Mouse (Mus musculus) ZHBTc4 (cell line): Measurements from ENCODE around the gene Lrp6.

ENCODE experiments used
- DNase-seq: peaks from one replicate; pipeline ENCODE4 v3.0.0-alpha.2; 2011; ENCODE audit warnings: low read depth, low spot score

The Lrp6 gene

GRCm38 (mm10) chr6:134566818-134567485 lies at the start of gene Lrp6:
TSS of gene Lrp6 (minus strand) at chr6:134566965.
- DNase-seq: peak; percentile 93

DNA sequence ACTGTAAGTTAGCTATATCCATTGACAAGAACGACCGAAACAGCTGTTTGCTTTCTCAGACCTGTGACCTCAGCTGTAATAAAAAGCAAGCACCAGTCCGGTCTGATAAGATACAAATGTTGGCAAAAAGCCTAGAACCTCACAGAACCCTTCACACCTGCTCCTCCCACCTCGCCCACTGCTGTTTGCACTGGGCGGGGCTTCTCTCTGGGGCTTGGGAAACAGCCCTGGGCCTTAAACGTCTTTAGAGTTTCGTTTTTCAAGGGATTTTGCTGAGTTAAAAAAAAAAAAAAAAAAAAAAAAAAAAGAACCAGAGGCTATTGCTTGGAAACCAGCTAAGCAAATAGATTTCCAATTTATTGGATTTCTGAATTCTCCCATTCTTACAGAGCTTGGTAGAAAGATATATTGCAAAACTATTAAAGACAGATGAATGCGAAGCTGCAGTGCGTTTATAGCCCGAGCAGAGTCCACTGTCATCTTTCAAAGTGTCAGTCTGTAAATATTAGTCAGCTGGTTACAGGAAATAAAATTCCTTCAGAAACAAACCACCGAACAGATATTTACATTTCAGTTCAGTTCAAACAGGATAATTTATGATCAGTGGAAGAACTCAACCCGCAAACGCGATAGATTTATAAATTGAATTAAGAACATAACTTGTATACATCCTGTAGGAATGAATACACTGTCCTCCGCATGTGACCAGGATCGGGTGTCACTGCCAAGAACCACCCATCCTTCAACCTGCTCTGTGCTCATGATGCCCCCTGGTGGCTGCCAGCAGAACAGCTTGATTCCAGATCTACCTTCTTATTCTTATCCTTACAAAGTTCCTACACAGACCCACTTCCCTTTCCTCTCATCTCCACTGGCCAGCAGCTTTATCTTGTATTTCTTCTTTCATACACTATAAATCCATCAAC lies 48.2 kb upstream of the Lrp6 start:
- peak; percentile 87 for DNase-seq

- no peak for DNase-seq
Measured at GRCm38 (mm10) chr6:134614322-134614721, 47.6 kb upstream of the Lrp6 start.

- no peak for DNase-seq
Measured at GRCm38 (mm10) chr6:134611896-134612295, 45.1 kb upstream of the Lrp6 start.

DNA sequence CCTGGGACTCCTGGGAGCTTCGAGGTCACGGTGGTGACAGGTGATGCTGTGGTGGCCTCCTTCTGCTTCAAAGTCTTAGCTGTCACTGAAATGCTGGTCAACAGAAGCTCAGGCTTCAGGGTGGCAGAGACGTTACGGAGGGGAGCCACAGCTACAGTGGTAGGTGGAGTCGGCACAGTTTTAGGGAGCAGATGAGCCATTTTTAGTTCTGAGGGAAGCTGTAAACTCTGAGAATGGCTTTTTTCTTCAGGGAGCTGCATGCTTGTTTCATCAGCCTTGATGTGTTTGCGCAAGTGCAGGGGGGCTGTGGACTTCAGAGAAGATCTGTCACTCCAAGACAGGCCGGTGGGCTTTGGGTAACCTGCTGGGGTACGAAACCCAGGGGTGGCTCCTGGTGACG lies 43.6 kb upstream of the Lrp6 start:
- no peak for DNase-seq

- DNase-seq: peak; percentile 40
Measured at GRCm38 (mm10) chr6:134606949-134607746, 40.4 kb upstream of the Lrp6 start.

- DNase-seq: no peak
Measured at GRCm38 (mm10) chr6:134606540-134606939, 39.8 kb upstream of the Lrp6 start.

- no peak for DNase-seq
Measured at GRCm38 (mm10) chr6:134605196-134605595, 38.4 kb upstream of the Lrp6 start.

- no peak for DNase-seq
Measured at GRCm38 (mm10) chr6:134602371-134603003, 35.7 kb upstream of the Lrp6 start.

- DNase-seq: no peak
Measured at GRCm38 (mm10) chr6:134601766-134602165, 35.0 kb upstream of the Lrp6 start.

GRCm38 (mm10) chr6:134601130-134601529 lies 34.4 kb upstream of the Lrp6 start:
- DNase-seq: peak; percentile 43

- DNase-seq: no peak
Measured at GRCm38 (mm10) chr6:134599239-134599638, 32.5 kb upstream of the Lrp6 start.

DNA sequence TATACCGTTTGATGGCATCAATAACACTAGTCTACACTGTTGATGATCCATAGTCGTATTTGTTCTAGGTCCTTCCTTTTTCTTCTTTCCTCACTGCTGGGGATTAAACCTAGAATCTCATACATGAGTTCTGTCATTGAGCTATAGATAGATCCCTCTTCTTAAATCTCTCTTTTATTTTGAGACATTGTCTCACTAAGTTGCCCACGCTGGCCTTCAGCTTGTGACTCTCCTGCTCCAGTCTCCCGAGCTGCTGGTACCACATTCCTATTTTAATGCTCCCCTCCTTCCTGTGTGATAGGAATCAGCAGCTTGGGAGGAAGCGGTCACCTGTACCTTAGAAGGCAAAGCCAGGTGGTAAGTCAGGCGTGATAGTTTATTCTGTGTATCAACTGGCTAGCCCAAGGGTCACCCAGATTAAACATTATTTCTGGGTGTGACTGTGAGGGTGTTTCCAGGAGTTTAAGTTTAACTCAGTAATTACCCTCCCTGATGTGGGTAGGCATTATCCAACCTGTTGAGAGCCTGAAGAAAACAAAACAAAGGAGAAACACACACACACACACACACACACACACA lies 31.0 kb upstream of the Lrp6 start:
- no peak for DNase-seq

- peak; percentile 20 for DNase-seq
Measured at GRCm38 (mm10) chr6:134594569-134595442, 28.0 kb upstream of the Lrp6 start.

GRCm38 (mm10) chr6:134591614-134592013 lies 24.8 kb upstream of the Lrp6 start:
- no peak for DNase-seq

GRCm38 (mm10) chr6:134586241-134586640 lies 19.5 kb upstream of the Lrp6 start:
- DNase-seq: no peak

GRCm38 (mm10) chr6:134584616-134585015 lies 17.9 kb upstream of the Lrp6 start:
- no peak for DNase-seq

DNA sequence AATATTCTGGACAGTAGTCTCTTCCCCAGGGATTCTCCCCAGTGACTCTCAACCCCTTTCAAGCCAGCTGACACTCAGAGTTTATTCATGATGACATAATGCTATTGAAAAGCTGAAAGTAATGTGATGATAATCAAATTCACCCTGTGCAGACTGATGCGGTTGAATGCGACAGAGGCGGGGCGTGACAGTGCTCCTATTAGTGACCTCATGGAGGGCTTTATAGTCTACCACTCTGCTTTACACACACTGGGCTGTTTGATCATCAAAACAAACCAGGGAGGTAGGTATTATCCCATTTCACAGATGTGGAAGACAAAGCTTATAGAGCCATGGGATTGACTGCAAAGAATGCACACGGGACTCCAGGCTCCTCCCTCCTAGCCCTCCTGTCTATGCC lies 15.3 kb upstream of the Lrp6 start:
- DNase-seq: no peak

DNA sequence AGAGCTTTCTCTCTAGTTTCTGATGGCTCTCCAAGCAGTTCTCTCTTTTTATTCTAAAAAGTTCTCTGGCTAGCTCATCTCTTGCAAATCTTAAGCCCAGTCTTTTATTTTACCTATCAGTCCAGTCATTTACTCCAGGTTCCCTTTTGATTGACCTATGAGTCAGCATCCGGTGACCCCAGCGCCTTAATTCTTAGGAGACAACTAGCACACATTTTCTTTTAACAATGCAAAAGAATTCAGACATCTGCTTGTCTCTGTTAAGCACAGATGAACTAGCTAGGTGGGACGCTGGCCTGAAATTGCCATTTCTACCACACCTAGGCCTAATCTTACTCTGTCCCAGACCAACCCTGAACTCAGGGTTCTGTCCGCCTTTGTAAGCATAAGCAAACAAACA lies 12.7 kb upstream of the Lrp6 start:
- peak; percentile 50 for DNase-seq

- no peak for DNase-seq
Measured at GRCm38 (mm10) chr6:134578039-134578438, 11.3 kb upstream of the Lrp6 start.
